In genomic region chr1:177411359-177412358, GRCm38 (mm10) we compare ENCODE assay signal across 9 mouse cellular contexts. TPM values are rescaled to one million over a fixed set of nuclear protein-coding genes. Genes with fewer than 3 reads are reported as not detected.
DNase-seq lines count a peak whose midpoint lies in the region; ATAC-seq and TF ChIP-seq lines count a peak whose summit lies in the region.
"Had no signal": no experiment of that assay in that cellular context is flagged by ENCODE, and none has a peak within 500 bp of the region (broad histone marks: within the 10 kb centered on the region; RNA-seq: fewer than 3 reads in every experiment).

No protein-coding gene starts in this region.

- no peak overlapping the region for H3K9ac ChIP-seq in midbrain, postnatal 0 days (replicated peaks; ENCODE audit: low read length, poor library complexity, severe bottlenecking)
- H3K9ac ChIP-seq: liver, embryonic 14.5 days had no signal

- TF ChIP-seq CTCF in midbrain, postnatal 0 days (IDR thresholded peaks at IDR 0.05), result no peak

- peak overlapping the region; percentile 70 for H3K27ac ChIP-seq in hindbrain, embryonic 10.5 days
- H3K27ac ChIP-seq in midbrain, postnatal 0 days (ENCODE audit: low read depth, low read length), result no peak overlapping the region
- no peak overlapping the region for H3K27ac ChIP-seq in limb, embryonic 10.5 days
- H3K27ac ChIP-seq: liver, embryonic 14.5 days had no signal

- ATAC-seq in midbrain, postnatal 0 days (ENCODE audit: low FRiP score), result peak; percentile 52; the same call in 1 of the 2 replicates

- H3K36me3 ChIP-seq in hindbrain, embryonic 10.5 days, result no peaks in the 10 kb centered on the region
- no peaks in the 10 kb centered on the region for H3K36me3 ChIP-seq in midbrain, postnatal 0 days (ENCODE audit: insufficient read depth, low read length)
- no peaks in the 10 kb centered on the region for H3K36me3 ChIP-seq in limb, embryonic 10.5 days

- peaks cover 35% of the 10 kb centered on the region for H3K4me1 ChIP-seq in hindbrain, embryonic 10.5 days (replicated peaks)
- peaks cover 4% of the 10 kb centered on the region; the same call in 1 of the 2 replicates for H3K4me1 ChIP-seq in midbrain, postnatal 0 days (ENCODE audit: insufficient read depth, low read length)
- no peaks in the 10 kb centered on the region for H3K4me1 ChIP-seq in limb, embryonic 10.5 days

- peak; percentile 19 for DNase-seq in brain, adult 2 months (ENCODE audit: low read depth, low spot score)
- peak; percentile 60 for DNase-seq in embryo, embryonic 11 days
- peak; percentile 49 for DNase-seq in hindbrain, embryonic 10.5 days (ENCODE audit: low spot score)
- DNase-seq in midbrain, postnatal 0 days (ENCODE audit: low spot score), result peak; percentile 60
- no peak for DNase-seq in limb, embryonic 10.5 days (ENCODE audit: low spot score)
- no peak for DNase-seq in adrenal gland, postnatal 25 days
- DNase-seq in left cerebral cortex, adult 8-10 months (ENCODE audit: low spot score in 2 of 2), result no peak
- DNase-seq: adrenal gland, postnatal 14 days had no signal

- 33% methylated on average over 19 of the region's 19 CpGs for WGBS in hindbrain, embryonic 10.5 days
- 9% methylated on average over 19 of the region's 19 CpGs for WGBS in midbrain, postnatal 0 days
- 64% methylated on average over 19 of the region's 19 CpGs for WGBS in limb, embryonic 10.5 days

- H3K4me3 ChIP-seq in hindbrain, embryonic 10.5 days, result peak overlapping the region; percentile 23
- H3K4me3 ChIP-seq in midbrain, postnatal 0 days (ENCODE audit: low read depth, low read length), result no peak overlapping the region
- H3K4me3 ChIP-seq in limb, embryonic 10.5 days, result no peak overlapping the region

- H3K27me3 ChIP-seq in hindbrain, embryonic 10.5 days (ENCODE audit: insufficient read depth, poor library complexity, severe bottlenecking), result no peaks in the 10 kb centered on the region; the same call in 1 of the 2 replicates
- no peaks in the 10 kb centered on the region for H3K27me3 ChIP-seq in midbrain, postnatal 0 days (ENCODE audit: insufficient read depth, low read length)
- H3K27me3 ChIP-seq in limb, embryonic 10.5 days (ENCODE audit: low read depth, poor library complexity, severe bottlenecking), result no peaks in the 10 kb centered on the region

- no peaks in the 10 kb centered on the region for H3K9me3 ChIP-seq in hindbrain, embryonic 10.5 days
- H3K9me3 ChIP-seq in midbrain, postnatal 0 days (ENCODE audit: low read length), result no peaks in the 10 kb centered on the region
- H3K9me3 ChIP-seq in limb, embryonic 10.5 days (replicated peaks), result no peaks in the 10 kb centered on the region

- H3K4me2 ChIP-seq in midbrain, postnatal 0 days (ENCODE audit: low read depth, low read length, poor library complexity, severe bottlenecking), result peak overlapping the region; percentile 37

RNA-seq across cellular contexts. Expression of gene Zbtb18, which starts 30.5 kb away (rescaled TPM):
- 7.8 and 8.4 TPM in 2 replicates for polyA plus RNA-seq in hindbrain, embryonic 10.5 days (2016; fragmentation: Nextera tagmentation; extraction: Ambion mirVana)
- 24.7 and 56.7 TPM in 2 replicates for total RNA-seq in midbrain, postnatal 0 days (2014; rRNA removed)
- 3.5 and 3.6 TPM in 2 replicates for polyA plus RNA-seq in midbrain, postnatal 0 days (2015; fragmentation: Nextera tagmentation; extraction: Ambion mirVana)
- polyA plus RNA-seq in limb, embryonic 10.5 days (2016; fragmentation: Nextera tagmentation; extraction: Ambion mirVana), result 0.99 and 1.0 TPM in 2 replicates
- total RNA-seq in adrenal gland, postnatal 25 days (2021), result 25.8 and 30.3 TPM in 2 replicates
- total RNA-seq in left cerebral cortex, adult 8-10 months (2022), result 100 to 1,000 TPM; 279 to 374 (median 318) TPM

Comparison
In these comparisons a context has a peak if more than half of its experiments do, and no peak if none do; other contexts are left out.
1. DNase-seq: peak in brain, adult 2 months (single experiment), embryo, embryonic 11 days (single experiment), hindbrain, embryonic 10.5 days (single experiment) and midbrain, postnatal 0 days (single experiment); none in limb, embryonic 10.5 days (single experiment), adrenal gland, postnatal 25 days (single experiment) and left cerebral cortex, adult 8-10 months (0 of 2).